Mouse (Mus musculus) spleen, postnatal 36 days (tissue): ENCODE data around the gene Slc11a2.
A peak's percentile ranks its signal among the peaks of the same experiment; 100 is the strongest.

Experiments
- DNase-seq, 2 experiments: peaks; one replicate each; pipeline ENCODE4 v3.0.0; 2022; ENCODE audit warnings: low spot score in 2 of 2, mixed read lengths in 1 of 2

Slc11a2 gene

GRCm38 (mm10) chr15:100436112-100436511 is 11.2 kb upstream of the Slc11a2 start:
- no peak for DNase-seq

GRCm38 (mm10) chr15:100433234-100433633 is 8.4 kb upstream of the Slc11a2 start:
- DNase-seq, result no peak

- no peak for DNase-seq
These were observed 5.2 kb upstream of the Slc11a2 start for GRCm38 (mm10) chr15:100429959-100430565.

- DNase-seq, result no peak
These were observed 3.5 kb upstream of the Slc11a2 start for GRCm38 (mm10) chr15:100428296-100428905.

- DNase-seq, result peak in 1 of 2 experiments; percentile 15
These were observed 956 bp downstream of the Slc11a2 start for GRCm38 (mm10) chr15:100423916-100424315.

- DNase-seq, result peak; percentile 95
These were observed 1.7 kb downstream of the Slc11a2 start for GRCm38 (mm10) chr15:100422899-100423860.

- peak in 1 of 2 experiments; percentile 6 for DNase-seq
These were observed 2.4 kb downstream of the Slc11a2 start for GRCm38 (mm10) chr15:100422476-100422875.

- DNase-seq, result peak in 1 of 2 experiments; percentile 6
These were observed 3.1 kb downstream of the Slc11a2 start, which contains the start of gene Gm5475 for GRCm38 (mm10) chr15:100421758-100422197. Gene Gm5475 (plus strand): TSS chr15:100422147.

- DNase-seq, result peak in 1 of 2 experiments; percentile 18
These were observed 3.7 kb downstream of the Slc11a2 start for GRCm38 (mm10) chr15:100421059-100421757.

GRCm38 (mm10) chr15:100419901-100420745 is 4.7 kb downstream of the Slc11a2 start:
- DNase-seq, result peak; percentile 24 to 48

- no peak for DNase-seq
These were observed 5.6 kb downstream of the Slc11a2 start for GRCm38 (mm10) chr15:100419311-100419710.

- DNase-seq, result no peak
These were observed 6.9 kb downstream of the Slc11a2 start for GRCm38 (mm10) chr15:100417854-100418450.

- no peak for DNase-seq
These were observed 9.2 kb downstream of the Slc11a2 start for GRCm38 (mm10) chr15:100415684-100416083.

GRCm38 (mm10) chr15:100414942-100415341 is 9.9 kb downstream of the Slc11a2 start:
- no peak for DNase-seq

GRCm38 (mm10) chr15:100414011-100414410 is 10.9 kb downstream of the Slc11a2 start:
- peak in 1 of 2 experiments; percentile 22 for DNase-seq

GRCm38 (mm10) chr15:100413306-100413705 is 11.6 kb downstream of the Slc11a2 start:
- DNase-seq, result no peak

- no peak for DNase-seq
These were observed 13.1 kb downstream of the Slc11a2 start for GRCm38 (mm10) chr15:100411731-100412130.

- DNase-seq, result peak in 1 of 2 experiments; percentile 69
These were observed 13.8 kb downstream of the Slc11a2 start for GRCm38 (mm10) chr15:100410918-100411672.

- no peak for DNase-seq
These were observed 18.8 kb downstream of the Slc11a2 start for GRCm38 (mm10) chr15:100406088-100406487.
